Mouse (Mus musculus) 3T3-L1 (cell line): ENCODE measurements around the gene Phc2.

ENCODE experiments used
- DNase-seq: peaks from one replicate; pipeline ENCODE4 v3.0.0-alpha.2; 2015; ENCODE audit warnings: low read depth, low spot score

Phc2 gene

GRCm38 (mm10) chr4:128741906-128742305 is 87.4 kb downstream of the Phc2 start:
- DNase-seq: no peak

GRCm38 (mm10) chr4:128742379-128742970 is 88.0 kb downstream of the Phc2 start:
- DNase-seq: no peak

GRCm38 (mm10) chr4:128743031-128743626 is 88.6 kb downstream of the Phc2 start:
- DNase-seq: no peak

- DNase-seq: no peak
Observed at GRCm38 (mm10) chr4:128745160-128745559, 90.7 kb downstream of the Phc2 start.

GRCm38 (mm10) chr4:128747614-128748270 is 93.2 kb downstream of the Phc2 start:
- DNase-seq: no peak

- no peak for DNase-seq
Observed at GRCm38 (mm10) chr4:128748309-128748708, 93.8 kb downstream of the Phc2 start.

GRCm38 (mm10) chr4:128751006-128751405 is 96.5 kb downstream of the Phc2 start:
- DNase-seq: peak; percentile 53

GRCm38 (mm10) chr4:128752031-128752757 is 97.7 kb downstream of the Phc2 start:
- no peak for DNase-seq

GRCm38 (mm10) chr4:128753571-128753970 is 99.1 kb downstream of the Phc2 start:
- no peak for DNase-seq

- DNase-seq: no peak
Observed at GRCm38 (mm10) chr4:128755064-128755463, 100.6 kb downstream of the Phc2 start, which contains the start of gene A3galt2. Gene A3galt2, plus strand, starts transcription at chr4:128755364.

- no peak for DNase-seq
Observed at GRCm38 (mm10) chr4:128755900-128756299, 101.4 kb downstream of the Phc2 start.

- DNase-seq: no peak
Observed at GRCm38 (mm10) chr4:128759214-128759613, 104.7 kb downstream of the Phc2 start.

GRCm38 (mm10) chr4:128760029-128760428 is 105.5 kb downstream of the Phc2 start:
- no peak for DNase-seq

- DNase-seq: no peak
Observed at GRCm38 (mm10) chr4:128766929-128767328, 112.4 kb downstream of the Phc2 start.

GRCm38 (mm10) chr4:128768120-128768519 is 113.6 kb downstream of the Phc2 start:
- DNase-seq: no peak

- DNase-seq: no peak
Observed at GRCm38 (mm10) chr4:128769569-128770355, 115.3 kb downstream of the Phc2 start.

- DNase-seq: no peak
Observed at GRCm38 (mm10) chr4:128770698-128771097, 116.2 kb downstream of the Phc2 start.

- no peak for DNase-seq
Observed at GRCm38 (mm10) chr4:128773820-128774219, 119.3 kb downstream of the Phc2 start.

- DNase-seq: peak; percentile 50
Observed at GRCm38 (mm10) chr4:128774467-128774866, 120.0 kb downstream of the Phc2 start.

GRCm38 (mm10) chr4:128776568-128777289 is 122.2 kb downstream of the Phc2 start:
- peak; percentile 76 for DNase-seq

GRCm38 (mm10) chr4:128777593-128777992 is 123.1 kb downstream of the Phc2 start:
- no peak for DNase-seq
